Mouse (Mus musculus) bone marrow, adult 2 months (tissue): ENCODE measurements around the gene Sh2d1b1. TPM values are rescaled to one million over a fixed set of nuclear protein-coding genes. Genes with fewer than 3 reads are reported as not detected.

Experiments
- H3K27ac ChIP-seq: fragments of 200-500 bp; 2 replicates; pipeline ENCODE4 v1.5.1; 2012; ENCODE audit warnings: low read depth, mild to moderate bottlenecking, control low read depth, inconsistent platforms, low read length; ENCODE audit not compliant: control insufficient read depth, poor library complexity, insufficient read depth
- H3K4me1 ChIP-seq: fragments of 200-500 bp; 2 replicates; pipeline ENCODE4 v1.6.1; 2011; ENCODE audit warnings: low read length; ENCODE audit not compliant: control insufficient read depth, insufficient read depth
- H3K4me3 ChIP-seq: fragments of 200-500 bp; replicated peaks from 2 replicates; pipeline ENCODE3; 2011; ENCODE audit warnings: mild to moderate bottlenecking, low read depth, low read length, control low read depth; ENCODE audit not compliant: control insufficient read depth
- CTCF ChIP-seq: fragments of 200-500 bp; IDR thresholded peaks from 2 replicates; pipeline ENCODE4 v1.5.1; 2011; ENCODE audit warnings: low read length, control low read depth; ENCODE audit not compliant: control insufficient read depth, insufficient read depth
- POLR2A ChIP-seq: fragments of 200-500 bp; IDR thresholded peaks from 2 replicates; pipeline ENCODE4 v1.6.1; 2011; ENCODE audit warnings: low read depth, mild to moderate bottlenecking, control low read depth, low read length, borderline replicate concordance; ENCODE audit not compliant: control insufficient read depth
- WGBS: fragments of 180-500 bp; shearing (Covaris S2); methylation state at CpG from one replicate; pipeline ENCODE4 v1.1.7; 2018; 5-methylcytosine and 5-hydroxymethylcytosine counted together
- polyA plus RNA-seq: library from polyadenylated mRNA; stranded (reverse); fragments of >200 nt; gene quantifications from 2 replicates; pipeline ENCODE4 v1.2.4, GENCODE M21; 2011; ENCODE audit warnings: low replicate concordance; ENCODE audit not compliant: missing spikeins, insufficient read depth, insufficient read length

Gene Sh2d1b1
- polyA plus RNA-seq, 1 experiment: 2.8 TPM

DNA sequence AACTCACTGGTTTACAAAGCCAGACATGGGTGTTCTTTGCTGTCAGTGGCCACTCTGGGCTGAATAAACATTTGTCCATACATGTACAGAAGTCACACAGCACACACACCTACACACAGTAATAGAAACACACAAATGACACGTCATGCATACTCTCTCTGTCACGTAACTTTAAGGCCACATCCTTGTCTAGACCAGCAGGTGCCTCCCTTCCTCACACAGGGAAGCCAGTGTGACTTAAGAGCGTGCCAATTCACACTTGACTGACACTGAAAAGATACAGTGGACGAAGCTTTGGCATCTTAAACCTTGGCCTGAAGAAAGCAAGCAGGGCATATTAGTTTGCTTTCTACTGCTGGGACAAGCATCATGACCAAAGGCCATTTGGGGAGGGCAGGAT is 55.7 kb downstream of the Sh2d1b1 start:
- Histone ChIP-seq H3K4me3 (no peak overlapping the region), H3K27ac (no peak overlapping the region), H3K4me1 (no peaks in the 10 kb centered on the region)
- TF ChIP-seq CTCF (no peak), POLR2A (no peak)
- WGBS: 82% methylated on average over 4 of the region's 4 CpGs

Other genes with a start within 250 kb of the Sh2d1b1 start
- 3.2 and 6.0 TPM in 2 replicates for gene Ddr2, start 166.6 kb upstream of the Sh2d1b1 start, polyA plus RNA-seq
- 18.5 and 23.4 TPM in 2 replicates for gene Uap1, start 102.4 kb upstream of the Sh2d1b1 start, polyA plus RNA-seq
- 15.9 and 16.0 TPM in 2 replicates for gene Uhmk1, start 61.9 kb upstream of the Sh2d1b1 start, polyA plus RNA-seq
- gene Sh2d1b2, start 44.6 kb upstream of the Sh2d1b1 start, polyA plus RNA-seq: not detected in 2 replicates
- 5.0 and 8.3 TPM in 2 replicates for gene Gm7694, start 29.0 kb downstream of the Sh2d1b1 start, polyA plus RNA-seq
- gene Spata46, start 31.5 kb downstream of the Sh2d1b1 start, polyA plus RNA-seq: not detected in 2 replicates